Mouse (Mus musculus): Measurements from ENCODE around the gene Wdr37. TPM values are rescaled to one million over a fixed set of nuclear protein-coding genes. Genes with fewer than 3 reads are reported as not detected.
A peak's percentile ranks its signal among the peaks of the same experiment; 100 is the strongest.

The Wdr37 gene
- polyA plus RNA-seq, 1 experiment from 2014 or later = 24.4 TPM

DNA sequence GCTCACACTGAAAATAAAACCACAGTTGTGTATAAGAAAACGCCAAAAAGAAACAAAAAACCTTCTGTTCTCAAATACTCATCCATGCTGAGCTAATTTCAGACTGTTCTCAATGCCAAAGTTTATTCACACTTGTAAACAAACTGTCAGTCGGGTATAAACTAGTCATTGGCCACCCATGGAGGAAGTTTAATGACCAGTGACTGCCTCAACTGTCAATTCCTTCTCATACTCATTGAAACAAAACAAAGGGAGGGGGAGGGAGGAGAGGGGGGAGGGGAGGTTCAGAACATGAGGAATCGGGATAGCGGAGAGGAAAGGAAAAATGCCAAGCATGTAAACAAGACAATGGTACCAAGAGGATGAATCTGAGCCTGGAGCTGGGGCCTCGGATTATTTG lies 41.9 kb downstream of the Wdr37 start:
- ATAC-seq (ENCODE audit: insufficient read depth) (peak; percentile 82), DNase-seq (peak; percentile 86)
- WGBS = 21% methylated on average over 5 of the region's 5 CpGs
- Histone ChIP-seq H3K4me1 (ENCODE audit: insufficient read depth) (peaks cover 4% of the 10 kb centered on the region; the same call in 1 of the 2 replicates), H3K9me3 (ENCODE audit: low read depth, low read length) (no peaks in the 10 kb centered on the region), H3K4me3 (ENCODE audit: low read depth, low read length) (no peak overlapping the region), H3K4me2 (peak overlapping the region; percentile 18; the same call in 1 of the 2 replicates), H3K27ac (ENCODE audit: low read depth) (0 out of 2 replicates have a peak overlapping the region, but pooled peaks have one; percentile 4), H3K9ac (no peak overlapping the region), H3K27me3 (ENCODE audit: insufficient read depth, low read length) (no peaks in the 10 kb centered on the region), H3K36me3 (ENCODE audit: insufficient read depth) (peaks cover 29% of the 10 kb centered on the region)
- TF ChIP-seq CTCF (IDR thresholded peaks at IDR 0.05; ENCODE audit: low read depth) = no peak

DNA sequence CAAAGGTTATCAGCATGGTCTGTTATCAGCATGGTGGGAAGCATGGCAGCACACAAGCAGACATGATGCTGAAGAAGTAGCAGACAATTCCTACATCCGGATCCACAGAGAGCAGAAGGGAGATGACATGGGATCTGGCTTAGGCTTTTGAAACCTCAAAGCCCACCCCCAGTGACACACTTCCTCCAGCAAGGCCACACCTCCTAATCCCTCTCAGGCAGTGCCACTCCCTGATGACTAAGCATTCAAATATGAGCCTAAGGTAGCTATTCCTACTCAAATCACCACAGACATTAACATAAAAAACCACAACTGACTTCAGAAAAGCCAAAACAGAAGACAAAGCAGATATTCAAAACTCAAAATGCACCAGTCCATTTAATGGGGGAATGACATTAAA lies 42.8 kb downstream of the Wdr37 start:
- TF ChIP-seq CTCF (IDR thresholded peaks at IDR 0.05; ENCODE audit: low read depth) = no peak

DNA sequence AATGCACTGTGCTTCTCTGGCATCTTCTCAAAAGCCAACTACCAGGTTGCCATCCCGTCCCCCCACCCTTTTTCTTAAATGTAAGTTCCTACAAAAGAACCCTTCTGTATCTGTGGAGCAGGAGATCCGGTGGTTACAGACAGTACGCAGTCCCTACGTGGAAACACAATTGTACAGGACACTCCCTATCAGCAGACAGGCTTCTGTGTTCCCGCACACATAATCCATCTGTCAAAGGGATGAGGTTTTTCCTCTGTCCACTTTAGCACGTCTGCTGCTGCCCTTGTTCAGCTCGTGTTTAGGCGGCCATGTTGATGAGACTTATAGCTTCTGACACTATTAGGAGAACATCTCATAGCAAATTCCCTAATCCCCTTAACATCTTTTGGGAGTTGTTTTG lies 48.2 kb downstream of the Wdr37 start:
- Histone ChIP-seq H3K27ac (ENCODE audit: low read depth) (no peak overlapping the region), H3K27me3 (ENCODE audit: insufficient read depth, low read length) (no peaks in the 10 kb centered on the region), H3K4me1 (ENCODE audit: insufficient read depth) (no peaks in the 10 kb centered on the region; the same call in 1 of the 2 replicates), H3K4me2 (no peak overlapping the region), H3K4me3 (ENCODE audit: low read depth, low read length) (no peak overlapping the region), H3K9me3 (ENCODE audit: low read depth, low read length) (no peaks in the 10 kb centered on the region), H3K36me3 (ENCODE audit: insufficient read depth) (peaks cover 39% of the 10 kb centered on the region), H3K9ac (no peak overlapping the region)
- no peak for TF ChIP-seq CTCF (IDR thresholded peaks at IDR 0.05; ENCODE audit: low read depth)
- 48% methylated on average over 8 of the region's 8 CpGs for WGBS
- DNase-seq (peak; percentile 38), ATAC-seq (ENCODE audit: insufficient read depth) (0 out of 2 replicates have a peak, but pooled peaks have one; percentile 21)

More for the DNA sequence above, 42.8 kb downstream of the Wdr37 start:
- Histone ChIP-seq H3K9me3 (ENCODE audit: low read depth, low read length) (no peaks in the 10 kb centered on the region), H3K27ac (ENCODE audit: low read depth) (no peak overlapping the region), H3K9ac (no peak overlapping the region), H3K4me3 (ENCODE audit: low read depth, low read length) (no peak overlapping the region), H3K36me3 (ENCODE audit: insufficient read depth) (peaks cover 20% of the 10 kb centered on the region), H3K4me1 (ENCODE audit: insufficient read depth) (peaks cover 4% of the 10 kb centered on the region; the same call in 1 of the 2 replicates), H3K4me2 (no peak overlapping the region), H3K27me3 (ENCODE audit: insufficient read depth, low read length) (no peaks in the 10 kb centered on the region)
- DNase-seq = no peak
- WGBS = 72% methylated on average over 1 of the region's 1 CpGs
- ATAC-seq (ENCODE audit: insufficient read depth) = no peak

DNA sequence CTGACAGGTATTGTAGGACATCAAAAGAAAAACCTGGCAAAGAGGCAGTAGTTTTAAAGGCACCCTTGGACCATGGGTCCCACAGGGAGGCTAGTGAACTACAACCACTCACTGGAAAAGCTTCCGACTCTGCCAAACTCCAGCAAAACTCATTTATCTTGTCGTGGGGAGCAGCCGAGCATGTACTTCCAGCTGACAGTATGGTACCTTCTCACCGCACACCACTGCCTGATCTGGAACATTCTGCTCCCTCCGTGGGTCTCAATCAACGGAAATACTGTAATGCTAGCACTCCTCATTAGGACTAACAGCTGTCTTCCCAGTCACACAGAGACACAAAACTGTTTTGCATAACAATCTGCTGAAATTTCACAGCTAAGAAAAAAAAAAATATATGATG lies 48.6 kb downstream of the Wdr37 start:
- H3K9me3 ChIP-seq (ENCODE audit: low read depth, low read length) = no peaks in the 10 kb centered on the region
- H3K27ac ChIP-seq (ENCODE audit: low read depth) = no peak overlapping the region
- H3K27me3 ChIP-seq (ENCODE audit: insufficient read depth, low read length) = no peaks in the 10 kb centered on the region
- no peak for TF ChIP-seq CTCF (IDR thresholded peaks at IDR 0.05; ENCODE audit: low read depth)
- H3K9ac ChIP-seq = no peak overlapping the region
- no peak overlapping the region for H3K4me3 ChIP-seq (ENCODE audit: low read depth, low read length)
- peak; percentile 33; the same call in 1 of the 2 replicates for ATAC-seq (ENCODE audit: insufficient read depth)
- peak; percentile 32 for DNase-seq
- WGBS = 34% methylated on average over 6 of the region's 6 CpGs
- no peak overlapping the region for H3K4me2 ChIP-seq
- no peaks in the 10 kb centered on the region; the same call in 1 of the 2 replicates for H3K4me1 ChIP-seq (ENCODE audit: insufficient read depth)
- H3K36me3 ChIP-seq (ENCODE audit: insufficient read depth) = peaks cover 39% of the 10 kb centered on the region

DNA sequence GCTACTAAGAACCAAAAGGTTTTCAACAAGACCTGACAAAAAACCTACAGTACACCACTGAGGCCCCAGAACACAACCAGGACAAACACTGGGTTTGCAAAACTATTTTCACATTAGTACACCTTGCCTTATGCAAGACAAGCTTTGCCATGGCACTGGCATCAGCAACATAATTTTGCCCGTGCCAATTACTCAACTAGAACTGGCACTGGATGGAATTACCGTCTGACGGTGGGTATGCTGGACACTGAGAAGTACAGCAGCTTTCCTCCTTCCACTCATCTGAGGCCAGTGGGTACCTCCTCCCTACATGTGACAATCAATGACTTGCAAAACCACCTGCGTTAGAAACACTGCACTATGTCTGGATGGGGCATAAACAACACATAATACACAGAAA lies 49.5 kb downstream of the Wdr37 start:
- ATAC-seq (ENCODE audit: insufficient read depth) = no peak
- no peaks in the 10 kb centered on the region for H3K27me3 ChIP-seq (ENCODE audit: insufficient read depth, low read length)
- TF ChIP-seq CTCF (IDR thresholded peaks at IDR 0.05; ENCODE audit: low read depth) = no peak
- 92% methylated on average over 4 of the region's 4 CpGs for WGBS
- H3K36me3 ChIP-seq (ENCODE audit: insufficient read depth) = peaks cover 42% of the 10 kb centered on the region
- no peak overlapping the region for H3K4me3 ChIP-seq (ENCODE audit: low read depth, low read length)
- no peak overlapping the region for H3K27ac ChIP-seq (ENCODE audit: low read depth)
- H3K4me1 ChIP-seq (ENCODE audit: insufficient read depth) = no peaks in the 10 kb centered on the region; the same call in 1 of the 2 replicates
- no peaks in the 10 kb centered on the region for H3K9me3 ChIP-seq (ENCODE audit: low read depth, low read length)
- no peak overlapping the region for H3K4me2 ChIP-seq
- H3K9ac ChIP-seq = no peak overlapping the region
- DNase-seq = no peak

DNA sequence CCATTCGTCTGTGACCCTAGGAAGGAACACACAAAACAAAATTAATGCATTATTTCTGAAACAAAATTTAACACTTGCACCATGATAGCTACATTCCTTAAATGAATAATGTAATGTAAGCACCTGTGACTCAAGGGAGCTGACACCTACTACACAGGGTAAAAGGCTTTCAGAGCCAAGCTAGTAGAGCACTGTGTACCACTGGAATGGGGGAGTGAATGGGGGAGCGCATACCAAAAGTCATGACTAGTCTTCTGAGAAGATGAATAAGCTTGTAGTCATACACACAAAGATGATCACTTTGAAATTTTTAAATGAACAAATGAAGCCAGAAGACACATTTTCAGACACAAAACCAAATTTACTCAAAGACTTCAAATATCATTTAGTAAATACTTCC lies 65.8 kb downstream of the Wdr37 start:
- H3K36me3 ChIP-seq (ENCODE audit: insufficient read depth) = peaks cover 12% of the 10 kb centered on the region
- no peak for TF ChIP-seq CTCF (IDR thresholded peaks at IDR 0.05; ENCODE audit: low read depth)
- H3K27me3 ChIP-seq (ENCODE audit: insufficient read depth, low read length) = no peaks in the 10 kb centered on the region
- H3K9me3 ChIP-seq (ENCODE audit: low read depth, low read length) = no peaks in the 10 kb centered on the region
- no peak overlapping the region for H3K4me3 ChIP-seq (ENCODE audit: low read depth, low read length)
- 93% methylated on average over 2 of the region's 2 CpGs for WGBS
- no peak overlapping the region for H3K27ac ChIP-seq (ENCODE audit: low read depth)
- H3K9ac ChIP-seq = no peak overlapping the region
- no peak overlapping the region for H3K4me2 ChIP-seq
- ATAC-seq (ENCODE audit: insufficient read depth) (no peak), DNase-seq (no peak)
- no peaks in the 10 kb centered on the region for H3K4me1 ChIP-seq (ENCODE audit: insufficient read depth)

DNA sequence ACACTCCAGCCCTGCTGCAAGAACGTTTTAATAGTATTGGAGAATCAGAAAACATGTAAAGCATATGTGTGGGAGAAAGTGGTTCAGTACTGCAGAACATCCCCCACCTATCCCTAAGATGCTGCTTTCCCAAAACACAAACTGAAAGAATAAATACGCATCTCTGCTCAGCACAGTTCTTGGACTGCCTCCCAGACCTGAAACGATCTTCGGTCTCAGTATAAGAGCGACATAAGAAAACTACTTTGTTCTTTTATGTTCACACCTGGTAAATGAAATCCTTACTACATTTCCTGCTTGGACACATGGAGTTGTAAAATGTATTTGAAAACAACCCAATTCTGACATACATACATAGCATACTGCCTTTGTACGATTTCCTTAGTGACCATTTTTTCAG lies 71.1 kb downstream of the Wdr37 start:
- H3K27ac ChIP-seq (ENCODE audit: low read depth) = no peak overlapping the region
- H3K4me3 ChIP-seq (ENCODE audit: low read depth, low read length) = no peak overlapping the region
- no peak for ATAC-seq (ENCODE audit: insufficient read depth)
- no peaks in the 10 kb centered on the region for H3K4me1 ChIP-seq (ENCODE audit: insufficient read depth)
- no peaks in the 10 kb centered on the region for H3K27me3 ChIP-seq (ENCODE audit: insufficient read depth, low read length)
- no peak overlapping the region for H3K4me2 ChIP-seq
- DNase-seq = no peak
- peaks cover 11% of the 10 kb centered on the region for H3K36me3 ChIP-seq (ENCODE audit: insufficient read depth)
- H3K9ac ChIP-seq = no peak overlapping the region
- WGBS = 74% methylated on average over 6 of the region's 6 CpGs
- no peak for TF ChIP-seq CTCF (IDR thresholded peaks at IDR 0.05; ENCODE audit: low read depth)
- no peaks in the 10 kb centered on the region for H3K9me3 ChIP-seq (ENCODE audit: low read depth, low read length)
